Mouse (Mus musculus) adrenal gland, adult 18-20 months (tissue): ENCODE results near the gene Nckap1. TPM values are rescaled to one million over a fixed set of nuclear protein-coding genes. Genes with fewer than 3 reads are reported as not detected.
A peak's percentile ranks its signal among the peaks of the same experiment; 100 is the strongest.

Experiments
- DNase-seq, 2 experiments: peaks; one replicate each; pipeline ENCODE4 v3.0.0; 2021 to 2022; ENCODE audit warnings: low spot score in 2 of 2
- long read RNA-seq, 2 experiments: library from polyadenylated mRNA; stranded (forward); transcript quantifications; one replicate each; pipeline ENCODE4 v2.0.0; 2021
- total RNA-seq, 2 experiments: library from RNA; stranded (reverse); gene quantifications; 1 replicate in 1 of 2; 2 replicates in 1 of 2; pipeline ENCODE4 v1.2.3; 2021

The Nckap1 gene
- total RNA-seq: 100 to 1,000 TPM; 116 to 178 TPM
- long read RNA-seq, experiment 1, full-length matches to known transcripts: 81 of 104 reads
- long read RNA-seq, experiment 1, partial matches to known transcripts: 4 of 104 reads
- long read RNA-seq, experiment 1, other reads (novel, unspliced or antisense): 19 of 104 reads
- long read RNA-seq, experiment 2, full-length matches to known transcripts: 293 of 360 reads
- long read RNA-seq, experiment 2, partial matches to known transcripts: 40 of 360 reads
- long read RNA-seq, experiment 2, other reads (novel, unspliced or antisense): 27 of 360 reads

DNA sequence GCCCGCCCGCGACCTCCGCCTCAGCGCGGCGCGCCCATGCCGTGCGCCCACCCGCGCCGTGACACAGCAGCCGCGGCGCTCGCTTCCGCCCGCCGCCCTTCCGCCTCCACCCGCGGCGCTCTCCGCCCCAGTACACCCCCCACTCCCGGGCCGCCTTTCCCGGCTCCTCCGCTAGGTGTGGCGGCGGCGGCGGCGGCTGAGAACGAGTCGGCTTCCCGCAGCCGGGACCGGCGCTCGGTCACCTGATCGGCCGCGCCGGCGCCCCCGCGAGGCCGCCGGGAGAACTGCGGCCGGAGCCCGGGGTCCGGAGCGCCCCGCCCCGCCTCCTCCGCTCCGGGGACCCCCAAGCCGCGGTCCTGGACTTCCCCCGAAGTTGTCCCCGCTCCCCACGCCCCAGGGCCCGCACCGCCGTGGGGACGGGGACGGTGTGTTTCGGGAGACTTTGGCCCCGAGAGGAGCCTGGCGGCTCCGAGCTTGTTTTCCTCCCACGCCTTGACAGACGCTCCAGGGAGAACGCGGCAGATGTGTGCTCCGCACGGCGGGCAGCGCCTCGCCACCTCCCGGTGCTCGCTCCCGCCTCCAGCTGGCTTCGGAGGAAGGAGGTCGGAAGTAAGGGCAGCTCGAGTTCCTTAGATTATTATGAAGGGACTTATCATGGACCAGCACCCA lies at the start of gene Nckap1:
Gene Nckap1, minus strand, starts transcription at position 338 of the 669 bp plus-strand sequence.
- DNase-seq: peak; percentile 91 to 92

- DNase-seq: no peak
Observed at GRCm38 (mm10) chr2:80624523-80624922, 43.3 kb upstream of the Nckap1 start.

GRCm38 (mm10) chr2:80621921-80622320 lies 40.7 kb upstream of the Nckap1 start:
- no peak for DNase-seq

GRCm38 (mm10) chr2:80618991-80619390 lies 37.8 kb upstream of the Nckap1 start:
- no peak for DNase-seq

GRCm38 (mm10) chr2:80616854-80617737 lies 35.9 kb upstream of the Nckap1 start, which contains the start of the genes Dusp19 and Nup35:
Gene Dusp19, plus strand, starts transcription at chr2:80617045.
Gene Nup35, plus strand, starts transcription at chr2:80617236.
- peak; percentile 92 to 95 for DNase-seq

GRCm38 (mm10) chr2:80612796-80613195 lies 31.6 kb upstream of the Nckap1 start:
- DNase-seq: no peak

GRCm38 (mm10) chr2:80612286-80612685 lies 31.1 kb upstream of the Nckap1 start:
- no peak for DNase-seq

- no peak for DNase-seq
Observed at GRCm38 (mm10) chr2:80603771-80604426, 22.7 kb upstream of the Nckap1 start.

GRCm38 (mm10) chr2:80602756-80603155 lies 21.6 kb upstream of the Nckap1 start:
- DNase-seq: no peak

DNA sequence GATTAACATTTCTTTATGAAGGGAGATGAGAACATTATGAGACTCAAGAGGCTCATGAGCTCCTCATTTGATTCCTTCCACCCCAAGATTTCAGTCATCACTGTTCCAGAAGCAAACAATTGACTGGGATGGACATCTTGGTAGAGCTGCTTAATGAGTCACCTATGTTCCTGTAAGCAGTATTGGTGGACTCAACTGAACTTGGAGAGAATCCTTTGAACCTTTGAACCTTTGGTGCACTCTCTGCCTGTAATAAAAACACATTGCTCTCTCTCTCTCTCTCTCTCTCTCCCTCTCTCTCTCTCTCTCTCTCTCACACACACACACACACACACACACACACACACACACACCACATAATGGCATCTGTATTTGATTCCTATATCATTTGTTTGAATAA lies 19.4 kb upstream of the Nckap1 start:
- DNase-seq: no peak

DNA sequence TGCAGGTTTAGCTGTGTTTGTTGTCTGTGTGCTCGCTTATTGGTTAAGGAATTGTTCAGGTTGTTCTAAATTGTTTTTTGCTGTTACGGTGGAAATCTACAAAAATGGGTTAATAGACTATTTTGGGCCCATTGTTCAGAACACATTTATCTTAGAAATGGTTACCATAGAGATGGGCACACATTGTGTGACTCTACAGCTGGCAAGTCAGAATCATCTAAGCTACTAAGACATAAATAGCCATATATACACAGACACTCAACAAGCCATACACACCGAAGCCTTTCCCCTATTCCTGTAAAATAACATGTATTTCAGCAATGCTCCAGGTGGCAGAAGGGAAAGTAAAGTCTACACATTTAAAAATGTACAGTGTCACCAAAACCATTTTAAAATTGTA lies 18.7 kb upstream of the Nckap1 start:
- DNase-seq: no peak

- DNase-seq: no peak
Observed at GRCm38 (mm10) chr2:80596960-80597359, 15.8 kb upstream of the Nckap1 start.

- no peak for DNase-seq
Observed at GRCm38 (mm10) chr2:80594215-80594918, 13.2 kb upstream of the Nckap1 start.

DNA sequence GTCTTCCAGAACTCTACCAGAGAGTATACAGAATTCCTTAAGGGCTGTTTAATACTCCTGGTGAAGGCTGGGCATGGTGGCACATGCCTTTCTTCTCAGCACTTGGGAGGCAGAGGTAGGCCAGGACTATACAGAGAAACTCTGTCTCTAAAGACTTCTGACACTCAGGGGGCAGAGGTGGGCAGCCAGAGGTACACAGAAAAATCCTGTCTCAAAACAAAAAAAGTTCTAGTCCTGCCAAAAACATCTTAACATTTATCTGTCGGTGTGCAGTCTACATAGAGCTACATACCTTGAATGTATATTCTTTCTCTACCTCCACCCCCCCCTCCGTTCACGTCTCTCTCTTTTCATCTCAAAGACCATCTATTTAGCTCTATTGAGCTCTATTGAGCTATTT lies 1.2 kb upstream of the Nckap1 start:
- no peak for DNase-seq

- peak; percentile 55 to 63 for DNase-seq
Observed at GRCm38 (mm10) chr2:80580311-80580961, 744 bp downstream of the Nckap1 start.

- DNase-seq: no peak
Observed at GRCm38 (mm10) chr2:80579253-80579891, 1.8 kb downstream of the Nckap1 start.

DNA sequence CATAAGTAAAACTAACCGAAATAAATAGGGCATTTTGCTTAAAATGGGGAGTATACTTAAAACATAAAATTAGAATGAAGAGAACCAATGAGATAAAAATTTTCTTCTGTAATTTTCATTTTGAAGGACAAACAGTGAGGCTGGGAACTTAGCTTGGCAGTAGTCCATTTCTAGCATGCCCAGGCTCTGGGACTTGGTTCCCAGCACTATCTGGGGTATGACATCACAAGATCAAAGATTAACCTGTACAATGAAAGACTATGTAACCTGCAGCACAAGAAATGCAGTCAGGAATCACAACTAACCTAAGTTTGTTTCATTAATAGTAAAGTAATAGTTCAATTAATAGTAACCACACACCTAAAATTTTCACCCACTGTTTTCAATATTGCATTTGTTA lies 3.9 kb downstream of the Nckap1 start:
- no peak for DNase-seq

- no peak for DNase-seq
Observed at GRCm38 (mm10) chr2:80570656-80571055, 10.5 kb downstream of the Nckap1 start.

DNA sequence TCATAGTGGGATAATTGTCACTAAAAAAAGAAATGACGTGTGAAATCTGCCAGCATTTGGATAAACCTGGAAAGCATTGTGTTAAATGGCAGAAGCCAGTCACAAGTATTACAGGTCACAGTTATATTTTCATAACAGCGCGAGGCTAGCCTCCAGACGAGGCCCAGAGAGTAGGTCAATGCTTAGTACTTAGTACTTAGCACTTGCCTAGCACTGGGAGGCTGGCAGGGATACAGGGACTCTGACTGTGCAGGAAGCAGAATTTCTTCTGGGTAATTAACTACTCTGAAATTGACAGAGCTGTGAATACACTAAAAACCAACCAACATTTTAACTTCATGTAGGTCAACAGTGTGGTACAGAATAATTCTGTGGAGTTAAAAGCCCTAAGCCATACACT lies 13.8 kb downstream of the Nckap1 start:
- no peak for DNase-seq
